ENCODE assay signal across 25 mouse cellular contexts in the genomic region with DNA sequence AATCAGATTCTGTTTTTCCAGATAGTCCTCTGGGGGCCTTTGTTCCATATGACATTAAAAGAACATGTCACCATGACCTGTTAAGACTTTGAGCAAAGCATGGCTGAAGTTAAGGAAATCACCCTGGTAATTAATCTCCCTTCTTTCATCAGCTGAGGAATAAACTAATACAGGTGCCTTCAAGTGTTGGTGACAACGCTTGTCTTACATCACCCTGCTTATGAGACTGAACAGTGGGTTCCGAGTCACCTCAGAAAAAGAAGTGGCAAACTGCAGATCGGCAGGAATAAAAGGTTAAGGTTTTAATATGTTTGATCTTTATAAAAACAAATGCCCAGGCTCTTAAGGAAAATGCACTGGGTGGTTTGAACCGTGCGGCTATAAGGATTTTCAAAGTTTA. TPM values are rescaled to one million over a fixed set of nuclear protein-coding genes. Genes with fewer than 3 reads are reported as not detected.
DNase-seq lines count a peak whose midpoint lies in the region; ATAC-seq lines count a peak whose summit lies in the region.
"Had no signal": no experiment of that assay in that cellular context is flagged by ENCODE, and none has a peak within 500 bp of the region (broad histone marks: within the 10 kb centered on the region; RNA-seq: fewer than 3 reads in every experiment).

A gene (plus strand): TSS at position 202 of the 400 bp plus-strand sequence.

- no peaks in the 10 kb centered on the region for H3K36me3 ChIP-seq in midbrain, embryonic 11.5 days (ENCODE audit: control insufficient read depth, insufficient read depth, low read length)
- H3K36me3 ChIP-seq in midbrain, embryonic 14.5 days (ENCODE audit: control insufficient read depth, insufficient read depth, low read length): peaks cover 14% of the 10 kb centered on the region

- DNase-seq in midbrain, embryonic 11.5 days (ENCODE audit: low spot score, missing footprints): peak; percentile 69
- no peak for DNase-seq in midbrain, embryonic 14.5 days
- peak; percentile 59 for DNase-seq in forelimb bud, embryonic 11.5 days (ENCODE audit: low read depth, low spot score)
- DNase-seq in gastrocnemius, postnatal 10 days: no peak
- DNase-seq: adrenal gland, adult 2 months; adrenal gland, adult 8-10 months; adrenal gland, postnatal 10 days; adrenal gland, postnatal 14 days; adrenal gland, postnatal 25 days; adrenal gland, postnatal 36 days; B cell, adult 2 months; cerebellum, adult 11 months; cerebellum, adult 11-12 months; cerebellum, adult 18-20 months had no signal

- H3K27me3 ChIP-seq in midbrain, embryonic 11.5 days (ENCODE audit: control insufficient read depth, insufficient read depth, low read length): no peaks in the 10 kb centered on the region
- no peaks in the 10 kb centered on the region for H3K27me3 ChIP-seq in midbrain, embryonic 14.5 days (ENCODE audit: control insufficient read depth, insufficient read depth, low read length)
- H3K27me3 ChIP-seq: CH12.LX, Patski had no signal

- H3K4me2 ChIP-seq in midbrain, embryonic 11.5 days: no peak within 1 kb of the TSS
- H3K4me2 ChIP-seq in midbrain, embryonic 14.5 days (ENCODE audit: low read length): no peak within 1 kb of the TSS

- 80% methylated on average over 5 of the region's 5 CpGs for WGBS in midbrain, embryonic 11.5 days
- 79% methylated on average over 5 of the region's 5 CpGs for WGBS in midbrain, embryonic 14.5 days

- H3K27ac ChIP-seq in midbrain, embryonic 11.5 days (ENCODE audit: low read depth, low read length): no peak within 1 kb of the TSS
- no peak within 1 kb of the TSS for H3K27ac ChIP-seq in midbrain, embryonic 14.5 days (replicated peaks; ENCODE audit: low read depth, low read length)

- no peaks in the 10 kb centered on the region for H3K4me1 ChIP-seq in midbrain, embryonic 11.5 days (ENCODE audit: control insufficient read depth, insufficient read depth, low read length)
- no peaks in the 10 kb centered on the region for H3K4me1 ChIP-seq in midbrain, embryonic 14.5 days (ENCODE audit: control insufficient read depth, insufficient read depth, low read length)

- H3K9me3 ChIP-seq in midbrain, embryonic 11.5 days (ENCODE audit: control insufficient read depth, low read length): no peaks in the 10 kb centered on the region
- H3K9me3 ChIP-seq in midbrain, embryonic 14.5 days (ENCODE audit: control insufficient read depth, low read length): no peaks in the 10 kb centered on the region
- H3K9me3 ChIP-seq: G1E had no signal

- no peak within 1 kb of the TSS for H3K4me3 ChIP-seq in midbrain, embryonic 11.5 days (ENCODE audit: low read depth, low read length)
- H3K4me3 ChIP-seq in midbrain, embryonic 14.5 days (replicated peaks; ENCODE audit: low read depth, low read length): no peak within 1 kb of the TSS

- ATAC-seq in midbrain, embryonic 11.5 days (ENCODE audit: low FRiP score): no peak
- ATAC-seq in midbrain, embryonic 14.5 days (ENCODE audit: low FRiP score, low TSS enrichment): no peak
- ATAC-seq: activated CD4-positive, CD25-positive, alpha-beta regulatory T cell, adult 4 months; CD4-positive, CD25-positive, alpha-beta regulatory T cell, adult 4 months; Patski had no signal

- H3K9ac ChIP-seq in midbrain, embryonic 11.5 days (ENCODE audit: low read length): no peak within 1 kb of the TSS
- no peak within 1 kb of the TSS for H3K9ac ChIP-seq in midbrain, embryonic 14.5 days (replicated peaks; ENCODE audit: low read length)

RNA-seq across cellular contexts. Expression of the gene that starts here (rescaled TPM):
- not detected in 2 replicates for polyA plus RNA-seq in midbrain, embryonic 11.5 days (2014; fragmentation: Nextera tagmentation; extraction: Ambion mirVana)
- not detected in 2 replicates for polyA plus RNA-seq in midbrain, embryonic 14.5 days (2014; fragmentation: Nextera tagmentation; extraction: Ambion mirVana)
- total RNA-seq in gastrocnemius, postnatal 10 days (2021): not detected
- total RNA-seq: adrenal gland, adult 18-20 months; adrenal gland, adult 2 months; adrenal gland, adult 8-10 months; adrenal gland, postnatal 10 days; adrenal gland, postnatal 14 days; adrenal gland, postnatal 25 days; adrenal gland, postnatal 36 days; adrenal gland, postnatal 4 days; CH12.LX; ES-E14; G1E; MEL had no signal
- polyA plus RNA-seq: activated CD4-positive, CD25-positive, alpha-beta regulatory T cell, adult 4 months; adrenal gland, adult 2 months; brain, embryonic 14.5 days; C2C12; CD4-positive, CD25-positive, alpha-beta regulatory T cell, adult 4 months; G1E; Patski had no signal

Comparison
In these comparisons a context has a peak if more than half of its experiments do, and no peak if none do; other contexts are left out.
1. Peak in DNase-seq in midbrain, embryonic 11.5 days; RNA of the gene not detected or under 1 TPM.